Mouse (Mus musculus) pancreas, adult 10 weeks (tissue): ENCODE data around the gene Gm17268. TPM values are rescaled to one million over a fixed set of nuclear protein-coding genes. Genes with fewer than 3 reads are reported as not detected.

Experiments used
- polyA plus RNA-seq: library from polyadenylated mRNA; stranded (reverse); fragments of 350-450 nt; fragmentation: Illumina TruSeq; extraction: RNeasy Lipid Tissue Mini Kit (QIAGEN cat#74804); gene quantifications from one replicate; pipeline ENCODE4 v1.2.3, GENCODE M21; 2015; ENCODE audit warnings: low read depth, low replicate concordance; ENCODE audit not compliant: insufficient read depth

Gene Gm17268
- polyA plus RNA-seq, result not detected

GRCm38 (mm10) chr11:82038535-82038934 lies at the start of gene Gm17268:
Gm17268 (minus strand) TSS chr11:82038562.

DNA sequence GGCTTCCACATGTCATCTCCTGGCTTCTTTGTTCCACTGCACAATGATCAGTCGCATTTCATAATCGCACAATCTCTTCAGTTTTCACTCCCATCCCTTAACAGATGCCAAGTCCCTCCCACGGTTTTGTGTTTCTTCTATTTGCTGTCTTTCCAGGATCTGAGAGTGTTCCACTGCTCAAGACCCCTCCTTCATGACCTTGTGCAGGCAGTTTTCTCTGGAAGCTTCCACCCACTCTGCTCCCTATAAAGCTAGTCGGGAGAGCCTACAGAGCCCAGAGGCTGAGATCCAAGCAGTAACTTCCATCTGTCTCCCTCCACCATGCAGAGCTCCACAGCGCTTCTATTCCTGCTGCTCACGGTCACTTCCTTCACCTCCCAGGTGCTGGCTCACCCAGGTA lies 19.3 kb upstream of the Gm17268 start, which contains the start of gene Ccl11:
TSS of gene Ccl11 (plus strand) at position 178 of the 400 bp plus-strand sequence.

DNA sequence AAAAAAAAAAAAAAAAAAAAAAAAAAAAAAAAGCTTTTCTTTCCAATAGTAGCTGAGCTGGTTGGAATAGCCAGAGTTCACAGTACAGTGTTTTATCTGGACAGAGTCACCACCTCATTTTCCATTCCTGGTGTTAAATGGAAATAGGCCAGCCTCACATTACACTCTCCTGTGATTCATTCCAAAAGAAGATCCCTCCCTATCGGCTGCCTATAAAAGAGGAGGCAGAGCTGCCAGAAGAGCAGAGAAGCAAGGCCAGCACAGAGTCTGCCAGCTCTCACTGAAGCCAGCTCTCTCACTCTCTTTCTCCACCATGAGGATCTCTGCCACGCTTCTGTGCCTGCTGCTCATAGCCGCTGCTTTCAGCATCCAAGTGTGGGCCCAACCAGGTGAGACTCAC lies 7.1 kb upstream of the Gm17268 start, which contains the start of gene Ccl7:
TSS of gene Ccl7 (plus strand) at position 242 of the 400 bp plus-strand sequence.

GRCm38 (mm10) chr11:82035356-82035755 lies 3.0 kb downstream of the Gm17268 start, which contains the start of gene Ccl2:
Ccl2 (plus strand) TSS chr11:82035571.

Other genes with a start within 250 kb of the Gm17268 start
- not detected for gene 5530401A14Rik, start 177.9 kb downstream of the Gm17268 start, polyA plus RNA-seq
- gene Asic2, start 70.1 kb downstream of the Gm17268 start, polyA plus RNA-seq, result 0.59 TPM
- 1.7 TPM for gene Ccl2, start 3.0 kb downstream of the Gm17268 start, polyA plus RNA-seq
- not detected for gene Ccl7, start 7.2 kb upstream of the Gm17268 start, polyA plus RNA-seq
- 26.5 TPM for gene Ccl11, start 19.3 kb upstream of the Gm17268 start, polyA plus RNA-seq
- not detected for gene Ccl12, start 63.3 kb upstream of the Gm17268 start, polyA plus RNA-seq
- not detected for gene Ccl8, start 76.6 kb upstream of the Gm17268 start, polyA plus RNA-seq